Mouse (Mus musculus) gastrocnemius, postnatal 25 days (tissue): ENCODE measurements around the gene Gfpt1. TPM values are rescaled to one million over a fixed set of nuclear protein-coding genes. Genes with fewer than 3 reads are reported as not detected.
"Not testable (repeated sequence)": the region's sequence is repeated elsewhere in the genome, so short reads cannot be mapped to it uniquely, and the experiment has no call there.

ENCODE experiments used
- DNase-seq: peaks from one replicate; pipeline ENCODE4 v3.0.0; 2022
- long read RNA-seq, 2 experiments: library from polyadenylated mRNA; stranded (forward); transcript quantifications; one replicate each; pipeline ENCODE4 v2.0.0; 2021
- total RNA-seq, 2 experiments: library from RNA; stranded (reverse); gene quantifications; 1 replicate in 1 of 2; 2 replicates in 1 of 2; pipeline ENCODE4 v1.2.3; 2021

Gene Gfpt1
- total RNA-seq = 10 to 100 TPM; 24.7 to 25.9 TPM
- long read RNA-seq, experiment 1, partial matches to known transcripts = 0 of 5 reads
- long read RNA-seq, experiment 1, other reads (novel, unspliced or antisense) = 5 of 5 reads
- long read RNA-seq, experiment 2, full-length matches to known transcripts = 6 of 10 reads
- long read RNA-seq, experiment 2, partial matches to known transcripts = 1 of 10 reads
- long read RNA-seq, experiment 2, other reads (novel, unspliced or antisense) = 3 of 10 reads

GRCm38 (mm10) chr6:87042337-87043130, at the start of gene Gfpt1:
Gfpt1 (plus strand) TSS chr6:87042846.
- DNase-seq = peak; percentile 95

- no peak for DNase-seq
Measured at GRCm38 (mm10) chr6:86994254-86994653, 48.4 kb upstream of the Gfpt1 start.

GRCm38 (mm10) chr6:86996629-86997307, 45.9 kb upstream of the Gfpt1 start:
- DNase-seq = no peak

- no peak for DNase-seq
Measured at GRCm38 (mm10) chr6:86997360-86997759, 45.3 kb upstream of the Gfpt1 start.

GRCm38 (mm10) chr6:87001995-87002394, 40.7 kb upstream of the Gfpt1 start:
- DNase-seq = no peak

- DNase-seq = peak; percentile 72
Measured at GRCm38 (mm10) chr6:87002521-87003055, 40.1 kb upstream of the Gfpt1 start.

- no peak for DNase-seq
Measured at GRCm38 (mm10) chr6:87004099-87004498, 38.5 kb upstream of the Gfpt1 start.

- no peak for DNase-seq
Measured at GRCm38 (mm10) chr6:87005577-87005976, 37.1 kb upstream of the Gfpt1 start.

- DNase-seq = no peak
Measured at GRCm38 (mm10) chr6:87008887-87009286, 33.8 kb upstream of the Gfpt1 start, which contains the start of gene Nfu1. Nfu1 (plus strand) TSS chr6:87009236.

- DNase-seq = peak; percentile 90
Measured at GRCm38 (mm10) chr6:87009692-87010328, 32.8 kb upstream of the Gfpt1 start.

GRCm38 (mm10) chr6:87016916-87017315, 25.7 kb upstream of the Gfpt1 start:
- no peak for DNase-seq

- no peak for DNase-seq
Measured at GRCm38 (mm10) chr6:87018874-87019273, 23.8 kb upstream of the Gfpt1 start.

GRCm38 (mm10) chr6:87021791-87022190, 20.9 kb upstream of the Gfpt1 start:
- no peak for DNase-seq

GRCm38 (mm10) chr6:87026980-87027379, 15.7 kb upstream of the Gfpt1 start:
- no peak for DNase-seq

GRCm38 (mm10) chr6:87028881-87029280, 13.8 kb upstream of the Gfpt1 start:
- no peak for DNase-seq

- not testable (repeated sequence) for DNase-seq
Measured at GRCm38 (mm10) chr6:87031310-87031709, 11.3 kb upstream of the Gfpt1 start.

GRCm38 (mm10) chr6:87032401-87032800, 10.2 kb upstream of the Gfpt1 start:
- DNase-seq = no peak

- no peak for DNase-seq
Measured at GRCm38 (mm10) chr6:87034395-87034794, 8.3 kb upstream of the Gfpt1 start.

- DNase-seq = no peak
Measured at GRCm38 (mm10) chr6:87037826-87038620, 4.6 kb upstream of the Gfpt1 start.

- DNase-seq = no peak
Measured at GRCm38 (mm10) chr6:87039161-87039560, 3.5 kb upstream of the Gfpt1 start.

GRCm38 (mm10) chr6:87040971-87041370, 1.7 kb upstream of the Gfpt1 start:
- DNase-seq = no peak
